Mouse (Mus musculus): ENCODE measurements around the gene Slc27a1.
A peak's percentile ranks its signal among the peaks of the same experiment; 100 is the strongest.

The Slc27a1 gene

GRCm38 (mm10) chr8:71579476-71579875 lies 10.8 kb downstream of the Slc27a1 start:
- DNase-seq (ENCODE audit: inconsistent age in 2 of 2, low spot score in 1 of 2) = peak; percentile 77 to 92

GRCm38 (mm10) chr8:71580201-71580600 lies 11.5 kb downstream of the Slc27a1 start:
- DNase-seq (ENCODE audit: inconsistent age in 2 of 2, low spot score in 1 of 2) = peak in 1 of 2 experiments; percentile 62

GRCm38 (mm10) chr8:71586891-71587290 lies 18.2 kb downstream of the Slc27a1 start:
- peak; percentile 60 to 83 for DNase-seq (ENCODE audit: inconsistent age in 2 of 2, low spot score in 1 of 2)

GRCm38 (mm10) chr8:71588762-71589161 lies 20.1 kb downstream of the Slc27a1 start:
- DNase-seq (ENCODE audit: inconsistent age in 2 of 2, low spot score in 1 of 2) = no peak

GRCm38 (mm10) chr8:71591017-71591416 lies 22.3 kb downstream of the Slc27a1 start:
- DNase-seq (ENCODE audit: inconsistent age in 2 of 2, low spot score in 1 of 2) = no peak

GRCm38 (mm10) chr8:71591471-71592373 lies 23.0 kb downstream of the Slc27a1 start, which contains the start of gene Pgls:
TSS of gene Pgls (plus strand) at chr8:71592176.
- peak; percentile 98 for DNase-seq (ENCODE audit: inconsistent age in 2 of 2, low spot score in 1 of 2)

GRCm38 (mm10) chr8:71592374-71593170 lies 23.9 kb downstream of the Slc27a1 start:
- DNase-seq (ENCODE audit: inconsistent age in 2 of 2, low spot score in 1 of 2) = peak in 1 of 2 experiments; percentile 89

- peak in 1 of 2 experiments; percentile 66 for DNase-seq (ENCODE audit: inconsistent age in 2 of 2, low spot score in 1 of 2)
Observed at GRCm38 (mm10) chr8:71593556-71594323, 25.1 kb downstream of the Slc27a1 start.

GRCm38 (mm10) chr8:71594324-71594722 lies 25.6 kb downstream of the Slc27a1 start:
- no peak for DNase-seq (ENCODE audit: inconsistent age in 2 of 2, low spot score in 1 of 2)

GRCm38 (mm10) chr8:71595862-71596261 lies 27.2 kb downstream of the Slc27a1 start:
- DNase-seq (ENCODE audit: inconsistent age in 2 of 2, low spot score in 1 of 2) = peak; percentile 90 to 96

- no peak for DNase-seq (ENCODE audit: inconsistent age in 2 of 2, low spot score in 1 of 2)
Observed at GRCm38 (mm10) chr8:71596384-71596783, 27.7 kb downstream of the Slc27a1 start.

GRCm38 (mm10) chr8:71596798-71597197 lies 28.1 kb downstream of the Slc27a1 start:
- no peak for DNase-seq (ENCODE audit: inconsistent age in 2 of 2, low spot score in 1 of 2)

GRCm38 (mm10) chr8:71597451-71597850 lies 28.8 kb downstream of the Slc27a1 start, which contains the start of gene Fam129c:
TSS of gene Fam129c (plus strand) at chr8:71597648.
- no peak for DNase-seq (ENCODE audit: inconsistent age in 2 of 2, low spot score in 1 of 2)

- no peak for DNase-seq (ENCODE audit: inconsistent age in 2 of 2, low spot score in 1 of 2)
Observed at GRCm38 (mm10) chr8:71598375-71598774, 29.7 kb downstream of the Slc27a1 start.

GRCm38 (mm10) chr8:71598841-71599240 lies 30.2 kb downstream of the Slc27a1 start:
- no peak for DNase-seq (ENCODE audit: inconsistent age in 2 of 2, low spot score in 1 of 2)

GRCm38 (mm10) chr8:71601939-71602665 lies 33.4 kb downstream of the Slc27a1 start:
- DNase-seq (ENCODE audit: inconsistent age in 2 of 2, low spot score in 1 of 2) = no peak

- DNase-seq (ENCODE audit: inconsistent age in 2 of 2, low spot score in 1 of 2) = peak; percentile 82 to 91
Observed at GRCm38 (mm10) chr8:71602666-71603334, 34.1 kb downstream of the Slc27a1 start.

GRCm38 (mm10) chr8:71604021-71604420 lies 35.3 kb downstream of the Slc27a1 start:
- no peak for DNase-seq (ENCODE audit: inconsistent age in 2 of 2, low spot score in 1 of 2)

GRCm38 (mm10) chr8:71610822-71611651 lies 42.4 kb downstream of the Slc27a1 start, which contains the start of gene Colgalt1:
TSS of gene Colgalt1 (plus strand) at chr8:71610998.
- peak; percentile 98 to 99 for DNase-seq (ENCODE audit: inconsistent age in 2 of 2, low spot score in 1 of 2)
